Mouse (Mus musculus) liver, postnatal 0 days (tissue): Measurements from ENCODE around the gene Gripap1. TPM values are rescaled to one million over a fixed set of nuclear protein-coding genes. Genes with fewer than 3 reads are reported as not detected.
A peak's percentile ranks its signal among the peaks of the same experiment; 100 is the strongest.

Source experiments
- ATAC-seq: fragments of 200-750 bp; cut with Nextera tagmentation; 2 replicates; pipeline ENCODE4 v1.8.0; 2017; ENCODE audit warnings: mild to moderate bottlenecking, moderate library complexity
- DNase-seq: peaks from one replicate; pipeline ENCODE4 v3.0.0-alpha.2; 2016
- H3K27ac ChIP-seq: fragments of 300-500 bp; sonication (generic); 2 replicates; pipeline ENCODE4 v1.5.1; 2014; ENCODE audit warnings: antibody characterized with exemption, moderate library complexity, mild to moderate bottlenecking, low read depth
- H3K27me3 ChIP-seq: fragments of 300-500 bp; sonication (generic); 2 replicates; pipeline ENCODE4 v1.6.1; 2014; ENCODE audit warnings: low read length, control low read depth, mixed read lengths; ENCODE audit not compliant: insufficient read depth
- H3K36me3 ChIP-seq: fragments of 300-500 bp; sonication (generic); replicated peaks from 2 replicates; pipeline ENCODE4 v1.6.1; 2014; ENCODE audit warnings: mild to moderate bottlenecking, control low read depth, low read length, moderate library complexity, mixed read lengths; ENCODE audit not compliant: insufficient read depth
- H3K4me1 ChIP-seq: fragments of 300-500 bp; sonication (generic); 2 replicates; pipeline ENCODE4 v1.6.1; 2014; ENCODE audit warnings: antibody characterized with exemption, mild to moderate bottlenecking, control low read depth; ENCODE audit not compliant: insufficient read depth
- H3K4me2 ChIP-seq: fragments of 300-500 bp; sonication (generic); 2 replicates; pipeline ENCODE4 v1.6.1; 2014; ENCODE audit warnings: low read depth, mild to moderate bottlenecking, low read length, moderate library complexity, mixed read lengths
- H3K4me3 ChIP-seq: fragments of 300-500 bp; sonication (generic); 2 replicates; pipeline ENCODE4 v1.5.1; 2014; ENCODE audit warnings: low read depth, low read length
- H3K9ac ChIP-seq: fragments of 300-500 bp; sonication (generic); replicated peaks from 2 replicates; pipeline ENCODE4 v1.6.1; 2014; ENCODE audit warnings: mild to moderate bottlenecking, moderate library complexity
- H3K9me3 ChIP-seq: fragments of 300-500 bp; sonication (generic); 2 replicates; pipeline ENCODE4 v1.6.1; 2016; ENCODE audit warnings: mild to moderate bottlenecking, control low read depth, low read length, mixed read lengths
- CTCF ChIP-seq: sonication (generic); IDR thresholded peaks from 2 replicates; pipeline ENCODE4 v1.5.1; 2016; ENCODE audit warnings: antibody characterized with exemption, low read depth
- EP300 ChIP-seq: IDR thresholded peaks from 2 replicates; pipeline ENCODE4 v1.6.1; 2016; ENCODE audit warnings: antibody characterized with exemption, low read depth, mild to moderate bottlenecking
- WGBS: fragments of 180-500 bp; shearing (Covaris S2); extraction: QIAGEN DNeasy Blood & Tissue Kit; methylation state at CpG from one replicate; pipeline ENCODE4 v1.1.7; 2014; ENCODE audit not compliant: insufficient replicate concordance; 5-methylcytosine and 5-hydroxymethylcytosine counted together
- polyA plus RNA-seq: library from polyadenylated mRNA; unstranded; fragments of >200 nt; fragmentation: Nextera tagmentation; extraction: Ambion mirVana; gene quantifications from 2 replicates; pipeline ENCODE4 v1.2.1, GENCODE M21; 2015

Gene Gripap1
- polyA plus RNA-seq, result 15.4 and 16.4 TPM in 2 replicates

GRCm38 (mm10) chrX:7789542-7790136 is at the start of gene Gripap1:
TSS of gene Gripap1 (plus strand) at chrX:7789765.
- H3K27ac ChIP-seq, result peak within 1 kb of the TSS; percentile 53
- TF ChIP-seq EP300 (peak; percentile 43; the same call in 1 of the 2 replicates), CTCF (no peak)
- peak within 1 kb of the TSS; percentile 75 for H3K4me2 ChIP-seq
- peak within 1 kb of the TSS; percentile 71 for H3K9ac ChIP-seq
- WGBS, result 14% methylated on average over 24 of the region's 24 CpGs
- DNase-seq (peak; percentile 80), ATAC-seq (peak; percentile 93)
- H3K4me1 ChIP-seq, result peaks cover 5% of the 10 kb centered on the region; the same call in 1 of the 2 replicates
- H3K36me3 ChIP-seq, result no peaks in the 10 kb centered on the region; the same call in 1 of the 2 replicates
- no peaks in the 10 kb centered on the region for H3K9me3 ChIP-seq
- H3K27me3 ChIP-seq, result no peaks in the 10 kb centered on the region
- peak within 1 kb of the TSS; percentile 74 for H3K4me3 ChIP-seq

- H3K4me1 ChIP-seq, result no peaks in the 10 kb centered on the region
- 55% methylated on average over 10 of the region's 10 CpGs for WGBS
- H3K27me3 ChIP-seq, result no peaks in the 10 kb centered on the region
- peak overlapping the region; percentile 22 for H3K4me3 ChIP-seq
- H3K9me3 ChIP-seq, result no peaks in the 10 kb centered on the region
- H3K36me3 ChIP-seq, result no peaks in the 10 kb centered on the region
- H3K27ac ChIP-seq, result peak overlapping the region; percentile 78
- H3K9ac ChIP-seq, result peak overlapping the region; percentile 34
- ATAC-seq, result peak; percentile 84
- H3K4me2 ChIP-seq, result peak overlapping the region; percentile 54
- no peak for DNase-seq
- TF ChIP-seq EP300 (no peak), CTCF (no peak)
Observed at GRCm38 (mm10) chrX:7740082-7740819, 49.3 kb upstream of the Gripap1 start.

- Histone ChIP-seq H3K4me3 (peak overlapping the region; percentile 22), H3K4me1 (no peaks in the 10 kb centered on the region), H3K9me3 (no peaks in the 10 kb centered on the region), H3K4me2 (peak overlapping the region; percentile 54), H3K9ac (peak overlapping the region; percentile 34), H3K27me3 (no peaks in the 10 kb centered on the region), H3K36me3 (no peaks in the 10 kb centered on the region), H3K27ac (peak overlapping the region; percentile 78)
- DNase-seq, result no peak
- 55% methylated on average over 5 of the region's 5 CpGs for WGBS
- no peak for ATAC-seq
- TF ChIP-seq CTCF, result no peak
- TF ChIP-seq EP300, result no peak
Observed at GRCm38 (mm10) chrX:7741103-7741502, 48.5 kb upstream of the Gripap1 start.

- H3K4me3 ChIP-seq, result no peak overlapping the region
- WGBS, result 58% methylated on average over 5 of the region's 5 CpGs
- H3K4me1 ChIP-seq, result no peaks in the 10 kb centered on the region
- no peaks in the 10 kb centered on the region for H3K36me3 ChIP-seq
- no peak overlapping the region for H3K9ac ChIP-seq
- no peak overlapping the region for H3K27ac ChIP-seq
- H3K27me3 ChIP-seq, result no peaks in the 10 kb centered on the region
- no peaks in the 10 kb centered on the region for H3K9me3 ChIP-seq
- no peak for ATAC-seq
- no peak for DNase-seq
- H3K4me2 ChIP-seq, result no peak overlapping the region
- no peak for TF ChIP-seq EP300
- TF ChIP-seq CTCF, result peak; percentile 55
Observed at GRCm38 (mm10) chrX:7743470-7743869, 46.1 kb upstream of the Gripap1 start.

- H3K9me3 ChIP-seq, result no peaks in the 10 kb centered on the region
- no peak overlapping the region for H3K4me2 ChIP-seq
- H3K27ac ChIP-seq, result no peak overlapping the region
- no peak for DNase-seq
- TF ChIP-seq CTCF, result no peak
- no peak for TF ChIP-seq EP300
- H3K4me1 ChIP-seq, result no peaks in the 10 kb centered on the region
- ATAC-seq, result no peak
- H3K36me3 ChIP-seq, result no peaks in the 10 kb centered on the region
- no peaks in the 10 kb centered on the region; the same call in 1 of the 2 replicates for H3K27me3 ChIP-seq
- no peak overlapping the region for H3K4me3 ChIP-seq
- 62% methylated on average over 1 of the region's 1 CpGs for WGBS
- no peak overlapping the region for H3K9ac ChIP-seq
Observed at GRCm38 (mm10) chrX:7744940-7745339, 44.6 kb upstream of the Gripap1 start.

- H3K4me1 ChIP-seq, result no peaks in the 10 kb centered on the region
- H3K27me3 ChIP-seq, result no peaks in the 10 kb centered on the region; the same call in 1 of the 2 replicates
- TF ChIP-seq CTCF (no peak), EP300 (no peak)
- WGBS, result 93% methylated on average over 8 of the region's 8 CpGs
- H3K9ac ChIP-seq, result no peak overlapping the region
- H3K4me3 ChIP-seq, result no peak overlapping the region
- no peak overlapping the region for H3K27ac ChIP-seq
- ATAC-seq (no peak), DNase-seq (no peak)
- H3K9me3 ChIP-seq, result no peaks in the 10 kb centered on the region
- no peak overlapping the region for H3K4me2 ChIP-seq
- H3K36me3 ChIP-seq, result no peaks in the 10 kb centered on the region
Observed at GRCm38 (mm10) chrX:7745429-7745828, 44.1 kb upstream of the Gripap1 start.
